Mouse (Mus musculus) urinary bladder, postnatal 14 days (tissue): ENCODE results near the gene Pced1b.

Experiments used
- DNase-seq: peaks from one replicate; pipeline ENCODE4 v3.0.0; 2021; ENCODE audit warnings: low spot score

Gene Pced1b

GRCm38 (mm10) chr15:97257206-97257775 lies 10.4 kb downstream of the Pced1b start:
- no peak for DNase-seq

GRCm38 (mm10) chr15:97258483-97259230 lies 11.8 kb downstream of the Pced1b start:
- no peak for DNase-seq

GRCm38 (mm10) chr15:97259300-97259699 lies 12.4 kb downstream of the Pced1b start:
- no peak for DNase-seq

GRCm38 (mm10) chr15:97259968-97260597 lies 13.2 kb downstream of the Pced1b start:
- no peak for DNase-seq

GRCm38 (mm10) chr15:97262251-97262650 lies 15.3 kb downstream of the Pced1b start:
- DNase-seq, result no peak

- no peak for DNase-seq
Measured at GRCm38 (mm10) chr15:97266236-97266845, 19.4 kb downstream of the Pced1b start.

GRCm38 (mm10) chr15:97267094-97267695 lies 20.3 kb downstream of the Pced1b start:
- no peak for DNase-seq

GRCm38 (mm10) chr15:97271985-97272697 lies 25.2 kb downstream of the Pced1b start:
- no peak for DNase-seq

- no peak for DNase-seq
Measured at GRCm38 (mm10) chr15:97272831-97273230, 25.9 kb downstream of the Pced1b start.

GRCm38 (mm10) chr15:97275626-97276395 lies 28.9 kb downstream of the Pced1b start:
- DNase-seq, result no peak

GRCm38 (mm10) chr15:97276660-97277153 lies 29.8 kb downstream of the Pced1b start:
- DNase-seq, result no peak

GRCm38 (mm10) chr15:97277328-97277727 lies 30.4 kb downstream of the Pced1b start:
- DNase-seq, result no peak

- no peak for DNase-seq
Measured at GRCm38 (mm10) chr15:97278340-97278948, 31.5 kb downstream of the Pced1b start.

GRCm38 (mm10) chr15:97280131-97280530 lies 33.2 kb downstream of the Pced1b start:
- DNase-seq, result no peak

- no peak for DNase-seq
Measured at GRCm38 (mm10) chr15:97280776-97281175, 33.9 kb downstream of the Pced1b start.

GRCm38 (mm10) chr15:97281712-97282571 lies 35.0 kb downstream of the Pced1b start:
- DNase-seq, result no peak

- DNase-seq, result no peak
Measured at GRCm38 (mm10) chr15:97282572-97282881, 35.6 kb downstream of the Pced1b start.

- DNase-seq, result no peak
Measured at GRCm38 (mm10) chr15:97284201-97284600, 37.3 kb downstream of the Pced1b start.

GRCm38 (mm10) chr15:97285665-97286212 lies 38.8 kb downstream of the Pced1b start:
- DNase-seq, result no peak
